Mouse (Mus musculus) frontal cortex, postnatal 25 days (tissue): Measurements from ENCODE around the gene Ccdc54.

Experiments
- DNase-seq, 2 experiments: peaks; one replicate each; pipeline ENCODE4 v3.0.0; 2022; ENCODE audit warnings: low spot score in 2 of 2

Ccdc54 gene

GRCm38 (mm10) chr16:50542554-50543333 lies 48.2 kb downstream of the Ccdc54 start:
- no peak for DNase-seq
